Mouse (Mus musculus) embryonic facial prominence, embryonic 15.5 days (tissue): ENCODE measurements at regions not wholly inside any gene's neighbourhood (a gene's known extent, or its start where the extent isn't known, plus 50 kb on each side); places are given as distances from the start of the nearest gene placed in this dataset.

Source experiments
- ATAC-seq: fragments of 200-750 bp; cut with Nextera tagmentation; 2 replicates; pipeline ENCODE4 v1.8.0; 2017; ENCODE audit warnings: low read depth, moderate TSS enrichment; ENCODE audit not compliant: insufficient number of reproducible peaks, low FRiP score, low TSS enrichment
- H3K27ac ChIP-seq: fragments of 300-500 bp; sonication (generic); replicated peaks from 2 replicates; pipeline ENCODE4 v1.5.1; 2015; ENCODE audit warnings: mild to moderate bottlenecking, inconsistent platforms
- H3K27me3 ChIP-seq: fragments of 300-500 bp; sonication (generic); 2 replicates; pipeline ENCODE4 v1.6.1; 2015; ENCODE audit warnings: inconsistent platforms
- H3K36me3 ChIP-seq: fragments of 300-500 bp; sonication (generic); 2 replicates; pipeline ENCODE4 v1.6.1; 2015; ENCODE audit warnings: mild to moderate bottlenecking, inconsistent platforms
- H3K4me1 ChIP-seq: fragments of 300-500 bp; sonication (generic); 2 replicates; pipeline ENCODE4 v1.6.1; 2015; ENCODE audit warnings: inconsistent platforms
- H3K4me2 ChIP-seq: fragments of 300-500 bp; sonication (generic); replicated peaks from 2 replicates; pipeline ENCODE4 v1.6.1; 2015; ENCODE audit warnings: mild to moderate bottlenecking, inconsistent platforms
- H3K4me3 ChIP-seq: fragments of 300-500 bp; sonication (generic); replicated peaks from 2 replicates; pipeline ENCODE4 v1.5.1; 2015; ENCODE audit warnings: mild to moderate bottlenecking, inconsistent platforms
- H3K9ac ChIP-seq: fragments of 300-500 bp; sonication (generic); 2 replicates; pipeline ENCODE4 v1.6.1; 2015; ENCODE audit warnings: inconsistent platforms
- H3K9me3 ChIP-seq: fragments of 300-500 bp; sonication (generic); replicated peaks from 2 replicates; pipeline ENCODE4 v1.6.1; 2016; ENCODE audit warnings: inconsistent platforms
- WGBS: fragments of 180-500 bp; shearing (Covaris S2); methylation state at CpG from one replicate; pipeline ENCODE4 v1.1.7; 2015; 5-methylcytosine and 5-hydroxymethylcytosine counted together

GRCm38 (mm10) chr15:93919577-93919976 is 323.9 kb upstream of the Prickle1 start:
- no peak overlapping the region for H3K27ac ChIP-seq
- H3K4me3 ChIP-seq, result no peak overlapping the region
- H3K9ac ChIP-seq, result no peak overlapping the region
- H3K9me3 ChIP-seq, result no peaks in the 10 kb centered on the region
- no peak overlapping the region for H3K4me2 ChIP-seq
- H3K27me3 ChIP-seq, result no peaks in the 10 kb centered on the region
- H3K4me1 ChIP-seq, result peaks cover 23% of the 10 kb centered on the region
- H3K36me3 ChIP-seq, result no peaks in the 10 kb centered on the region
- WGBS, result 44% methylated on average over 6 of the region's 6 CpGs
- ATAC-seq, result no peak

- Histone ChIP-seq H3K9me3 (no peaks in the 10 kb centered on the region), H3K4me1 (peaks cover 28% of the 10 kb centered on the region), H3K4me3 (no peak overlapping the region), H3K36me3 (no peaks in the 10 kb centered on the region), H3K9ac (no peak overlapping the region), H3K4me2 (no peak overlapping the region), H3K27me3 (no peaks in the 10 kb centered on the region), H3K27ac (peak overlapping the region; percentile 55)
- ATAC-seq, result no peak
- 17% methylated on average over 3 of the region's 3 CpGs for WGBS
Measured at GRCm38 (mm10) chr15:93916856-93917255, 321.2 kb upstream of the Prickle1 start.

- H3K36me3 ChIP-seq, result no peaks in the 10 kb centered on the region
- H3K4me2 ChIP-seq, result no peak overlapping the region
- no peaks in the 10 kb centered on the region for H3K27me3 ChIP-seq
- H3K9ac ChIP-seq, result no peak overlapping the region
- peaks cover 28% of the 10 kb centered on the region for H3K4me1 ChIP-seq
- ATAC-seq, result no peak
- H3K4me3 ChIP-seq, result no peak overlapping the region
- H3K9me3 ChIP-seq, result no peaks in the 10 kb centered on the region
- no peak overlapping the region for H3K27ac ChIP-seq
- 80% methylated on average over 5 of the region's 5 CpGs for WGBS
Measured at GRCm38 (mm10) chr15:93913462-93913861, 317.8 kb upstream of the Prickle1 start.

- 50% methylated on average over 7 of the region's 7 CpGs for WGBS
- no peaks in the 10 kb centered on the region for H3K36me3 ChIP-seq
- ATAC-seq, result no peak
- no peaks in the 10 kb centered on the region for H3K27me3 ChIP-seq
- no peaks in the 10 kb centered on the region for H3K9me3 ChIP-seq
- peaks cover 28% of the 10 kb centered on the region for H3K4me1 ChIP-seq
- no peak overlapping the region for H3K9ac ChIP-seq
- no peak overlapping the region for H3K4me3 ChIP-seq
- H3K4me2 ChIP-seq, result no peak overlapping the region
- H3K27ac ChIP-seq, result no peak overlapping the region
Measured at GRCm38 (mm10) chr15:93913041-93913440, 317.4 kb upstream of the Prickle1 start.

GRCm38 (mm10) chr15:93910981-93911431 is 315.3 kb upstream of the Prickle1 start:
- ATAC-seq, result no peak
- no peak overlapping the region for H3K9ac ChIP-seq
- no peak overlapping the region for H3K4me2 ChIP-seq
- H3K27ac ChIP-seq, result no peak overlapping the region
- no peak overlapping the region for H3K4me3 ChIP-seq
- H3K36me3 ChIP-seq, result no peaks in the 10 kb centered on the region
- no peaks in the 10 kb centered on the region for H3K27me3 ChIP-seq
- WGBS, result 27% methylated on average over 11 of the region's 11 CpGs
- H3K9me3 ChIP-seq, result no peaks in the 10 kb centered on the region
- peaks cover 12% of the 10 kb centered on the region; the same call in 1 of the 2 replicates for H3K4me1 ChIP-seq

GRCm38 (mm10) chr15:93910158-93910557 is 314.5 kb upstream of the Prickle1 start:
- Histone ChIP-seq H3K4me3 (no peak overlapping the region), H3K27me3 (no peaks in the 10 kb centered on the region), H3K9ac (no peak overlapping the region), H3K4me1 (peaks cover 12% of the 10 kb centered on the region; the same call in 1 of the 2 replicates), H3K4me2 (no peak overlapping the region), H3K36me3 (no peaks in the 10 kb centered on the region), H3K27ac (no peak overlapping the region), H3K9me3 (no peaks in the 10 kb centered on the region)
- no peak for ATAC-seq
- 84% methylated on average over 3 of the region's 3 CpGs for WGBS

GRCm38 (mm10) chr15:93903671-93904603 is 308.2 kb upstream of the Prickle1 start:
- Histone ChIP-seq H3K4me2 (no peak overlapping the region), H3K27me3 (no peaks in the 10 kb centered on the region), H3K4me1 (peaks cover 8% of the 10 kb centered on the region; the same call in 1 of the 2 replicates), H3K9me3 (no peaks in the 10 kb centered on the region), H3K4me3 (no peak overlapping the region), H3K36me3 (no peaks in the 10 kb centered on the region), H3K9ac (no peak overlapping the region), H3K27ac (no peak overlapping the region)
- WGBS, result 45% methylated on average over 18 of the region's 18 CpGs
- ATAC-seq, result no peak

- H3K4me2 ChIP-seq, result no peak overlapping the region
- H3K9ac ChIP-seq, result no peak overlapping the region
- no peaks in the 10 kb centered on the region for H3K9me3 ChIP-seq
- no peaks in the 10 kb centered on the region for H3K36me3 ChIP-seq
- no peaks in the 10 kb centered on the region for H3K27me3 ChIP-seq
- WGBS, result 91% methylated on average over 8 of the region's 8 CpGs
- H3K27ac ChIP-seq, result no peak overlapping the region
- 0 out of 2 replicates have a peak, but pooled peaks cover 2% of the 10 kb centered on the region for H3K4me1 ChIP-seq
- ATAC-seq, result no peak
- H3K4me3 ChIP-seq, result no peak overlapping the region
Measured at GRCm38 (mm10) chr15:93882826-93883225, 287.1 kb upstream of the Prickle1 start.

GRCm38 (mm10) chr15:93881276-93881675 is 285.6 kb upstream of the Prickle1 start:
- no peak overlapping the region for H3K4me3 ChIP-seq
- H3K4me1 ChIP-seq, result 0 out of 2 replicates have a peak, but pooled peaks cover 2% of the 10 kb centered on the region
- H3K9me3 ChIP-seq, result no peaks in the 10 kb centered on the region
- no peak overlapping the region for H3K27ac ChIP-seq
- ATAC-seq, result no peak
- no peak overlapping the region for H3K4me2 ChIP-seq
- no peak overlapping the region for H3K9ac ChIP-seq
- H3K27me3 ChIP-seq, result no peaks in the 10 kb centered on the region
- H3K36me3 ChIP-seq, result no peaks in the 10 kb centered on the region

- H3K4me2 ChIP-seq, result no peak overlapping the region
- no peaks in the 10 kb centered on the region for H3K36me3 ChIP-seq
- no peak overlapping the region for H3K4me3 ChIP-seq
- no peaks in the 10 kb centered on the region for H3K9me3 ChIP-seq
- H3K27me3 ChIP-seq, result no peaks in the 10 kb centered on the region
- WGBS, result 78% methylated on average over 8 of the region's 8 CpGs
- 0 out of 2 replicates have a peak, but pooled peaks cover 2% of the 10 kb centered on the region for H3K4me1 ChIP-seq
- no peak for ATAC-seq
- H3K9ac ChIP-seq, result no peak overlapping the region
- H3K27ac ChIP-seq, result no peak overlapping the region
Measured at GRCm38 (mm10) chr15:93880302-93880701, 284.6 kb upstream of the Prickle1 start.

GRCm38 (mm10) chr15:93879006-93879405 is 283.3 kb upstream of the Prickle1 start:
- Histone ChIP-seq H3K4me2 (no peak overlapping the region), H3K4me1 (0 out of 2 replicates have a peak, but pooled peaks cover 2% of the 10 kb centered on the region), H3K27ac (no peak overlapping the region), H3K36me3 (no peaks in the 10 kb centered on the region), H3K9me3 (no peaks in the 10 kb centered on the region), H3K27me3 (no peaks in the 10 kb centered on the region), H3K4me3 (no peak overlapping the region), H3K9ac (no peak overlapping the region)
- ATAC-seq, result no peak
- 63% methylated on average over 3 of the region's 3 CpGs for WGBS
